Mouse (Mus musculus): ENCODE measurements around the gene Arhgap15.

DNA sequence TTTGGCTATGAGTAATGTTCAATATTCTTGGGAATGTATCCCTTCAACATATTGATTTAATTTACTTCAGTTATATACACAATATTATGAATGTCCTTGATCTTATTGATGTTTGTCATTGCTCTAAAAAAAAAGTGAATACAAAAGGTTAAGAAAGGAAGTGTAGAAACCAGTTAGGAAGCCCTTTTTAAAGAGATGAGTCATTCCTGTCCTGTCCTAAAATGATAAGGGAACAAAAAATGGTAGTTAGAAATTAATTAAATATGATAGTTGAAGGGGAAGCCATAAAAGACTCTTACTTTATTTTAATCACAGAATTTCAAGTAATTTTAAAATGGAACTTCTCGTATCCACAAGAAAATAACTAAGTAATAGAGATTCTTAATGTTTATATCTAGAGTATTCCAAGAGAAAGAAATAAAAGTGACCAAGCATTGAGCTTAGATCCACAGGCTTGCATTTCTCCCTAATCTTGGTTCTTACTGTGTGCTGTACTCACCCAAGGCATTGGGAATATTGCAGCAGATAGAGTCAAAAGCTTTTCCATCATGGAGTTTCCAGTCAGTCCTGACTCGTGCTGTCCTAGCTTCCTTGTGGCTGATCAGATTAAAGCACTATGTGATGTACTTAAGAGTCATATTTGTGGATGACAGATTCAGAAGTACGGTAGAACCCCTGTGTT, 291.0 kb downstream of the Arhgap15 start:
- no peak for TF ChIP-seq ZNF384 (IDR thresholded peaks at IDR 0.05; ENCODE audit: low read depth, low read length)
- no peak for TF ChIP-seq ZC3H11A (IDR thresholded peaks at IDR 0.05; ENCODE audit: borderline replicate concordance, low read depth, low read length)
- TF ChIP-seq HCFC1 (IDR thresholded peaks at IDR 0.05; ENCODE audit: borderline replicate concordance, insufficient read depth, low read length): no peak
- TF ChIP-seq CHD2 (IDR thresholded peaks at IDR 0.05; ENCODE audit: low read depth, low read length): no peak
- no peak for TF ChIP-seq MAFK (IDR thresholded peaks at IDR 0.05; ENCODE audit: insufficient read depth, low read depth, low read length)
